Mouse (Mus musculus) A20 (cell line): Measurements from ENCODE around the gene Zic5.
A peak's percentile ranks its signal among the peaks of the same experiment; 100 is the strongest.
"Not testable (repeated sequence)": the region's sequence is repeated elsewhere in the genome, so short reads cannot be mapped to it uniquely, and the experiment has no call there.

ENCODE experiments used
- DNase-seq: peaks from one replicate; pipeline ENCODE4 v3.0.0-alpha.2; 2011; ENCODE audit warnings: low read depth, low spot score

The Zic5 gene

DNA sequence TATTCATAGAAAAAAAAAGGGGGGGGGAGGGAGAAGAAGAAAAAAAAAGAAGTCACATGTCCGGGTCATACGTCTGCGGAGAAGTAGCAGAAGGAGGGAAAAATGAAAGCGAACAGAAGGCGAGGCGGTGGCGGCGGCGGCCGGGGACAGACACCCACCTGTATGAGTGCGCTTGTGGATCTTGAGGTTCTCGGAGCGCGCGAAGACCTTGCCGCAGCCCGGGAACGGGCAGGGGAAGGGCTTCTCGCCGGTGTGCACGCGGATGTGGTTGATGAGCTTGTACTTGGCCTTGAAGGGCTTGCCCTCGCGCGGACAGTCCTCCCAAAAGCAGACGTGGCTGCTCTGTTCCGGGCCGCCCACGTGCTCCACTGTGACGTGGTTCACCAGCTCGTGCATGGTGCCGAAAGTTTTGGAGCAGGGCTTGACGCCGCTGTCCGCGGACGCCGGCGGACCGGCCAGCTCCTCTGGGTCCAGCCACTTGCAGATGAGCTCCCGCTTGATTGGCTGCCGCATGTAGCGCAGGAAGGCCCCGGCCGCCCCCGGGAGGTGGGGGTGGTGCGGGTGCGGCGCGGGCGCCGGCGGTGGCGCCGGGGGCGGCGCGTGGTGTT, 1.6 kb downstream of the Zic5 start:
- DNase-seq, result peak; percentile 87

- DNase-seq, result peak; percentile 87
Measured at GRCm38 (mm10) chr14:122463080-122463691, 2.3 kb downstream of the Zic5 start.

DNA sequence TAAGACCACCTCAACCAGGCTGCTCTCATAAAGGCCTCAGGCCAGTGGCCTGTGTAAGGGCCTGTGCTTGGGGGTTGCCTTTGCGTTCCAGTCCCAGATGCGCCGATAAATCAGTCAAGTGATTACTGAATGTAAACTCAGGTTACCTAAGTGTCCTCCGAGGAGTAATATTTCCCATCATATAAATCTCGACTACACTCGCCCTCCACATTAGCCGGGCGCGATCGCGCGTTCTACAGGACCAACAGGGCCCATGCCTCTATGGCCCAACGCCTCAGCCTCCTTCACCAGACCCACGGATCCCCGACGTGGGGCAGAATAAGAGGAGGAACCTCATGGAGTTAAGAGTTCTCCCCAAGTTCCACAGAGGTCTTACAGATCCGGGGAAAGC, 2.8 kb downstream of the Zic5 start:
- no peak for DNase-seq

GRCm38 (mm10) chr14:122461966-122462365, 3.5 kb downstream of the Zic5 start:
- peak; percentile 34 for DNase-seq

GRCm38 (mm10) chr14:122461500-122461899, 4.0 kb downstream of the Zic5 start:
- peak; percentile 32 for DNase-seq

GRCm38 (mm10) chr14:122460226-122460625, 5.3 kb downstream of the Zic5 start:
- no peak for DNase-seq

DNA sequence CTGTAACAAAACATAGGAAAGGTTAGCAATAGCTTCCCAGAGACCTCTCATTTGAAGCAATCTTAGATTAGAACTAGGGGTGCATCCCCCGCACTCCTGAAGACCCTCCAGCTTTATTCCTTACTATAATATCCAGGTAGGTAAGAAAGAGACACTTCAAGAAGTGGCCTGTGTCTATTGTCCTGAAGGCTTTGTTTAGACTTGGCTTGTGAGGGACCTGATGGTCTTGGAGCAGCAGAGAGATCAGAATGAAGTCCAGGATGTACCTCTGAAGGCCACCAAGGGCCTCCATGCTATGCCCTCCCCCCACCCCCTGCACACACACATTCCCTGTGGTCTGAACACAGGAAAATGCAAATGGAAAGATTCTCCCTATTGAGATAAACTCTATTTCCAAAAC, 5.7 kb downstream of the Zic5 start:
- no peak for DNase-seq

DNA sequence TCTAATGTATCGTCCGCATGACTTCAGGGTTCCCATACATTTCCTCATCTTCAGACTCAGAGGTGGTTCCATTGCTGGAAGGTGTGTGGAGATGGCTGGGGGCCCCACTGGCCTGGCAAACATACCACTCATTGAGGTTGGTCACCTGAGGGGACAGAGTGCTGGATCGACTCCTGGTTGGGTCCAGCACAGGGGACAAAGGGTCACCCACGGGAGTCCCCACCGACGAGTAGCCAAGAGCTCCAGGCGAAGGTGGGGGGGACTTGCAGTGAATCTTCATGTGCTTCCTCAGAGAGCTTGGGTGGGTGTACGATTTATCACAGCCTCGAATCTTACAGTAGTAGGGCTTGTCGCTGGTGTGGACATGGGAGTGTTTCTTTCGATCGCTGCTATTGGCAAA, 6.1 kb downstream of the Zic5 start:
- DNase-seq, result not testable (repeated sequence)

DNA sequence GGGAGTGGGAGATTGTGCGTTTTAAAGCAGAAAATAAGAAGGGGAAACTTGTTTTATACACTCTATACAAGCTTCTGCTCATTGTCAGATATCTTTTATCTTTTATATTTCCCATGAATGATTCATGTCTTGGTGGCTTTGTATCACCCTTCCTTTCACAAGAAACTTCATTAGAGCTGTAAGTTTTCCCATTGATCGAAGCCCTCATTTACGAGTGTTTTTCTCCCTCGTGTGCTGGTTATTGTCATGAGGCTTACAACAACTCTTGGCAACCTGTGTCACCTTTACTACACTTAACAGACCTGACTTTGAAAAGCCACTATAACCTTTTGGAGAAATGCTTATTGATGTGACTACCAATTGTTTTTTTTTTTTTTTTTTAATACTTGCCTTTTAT, 9.9 kb downstream of the Zic5 start:
- no peak for DNase-seq

GRCm38 (mm10) chr14:122454901-122455561, 10.4 kb downstream of the Zic5 start:
- DNase-seq, result no peak

DNA sequence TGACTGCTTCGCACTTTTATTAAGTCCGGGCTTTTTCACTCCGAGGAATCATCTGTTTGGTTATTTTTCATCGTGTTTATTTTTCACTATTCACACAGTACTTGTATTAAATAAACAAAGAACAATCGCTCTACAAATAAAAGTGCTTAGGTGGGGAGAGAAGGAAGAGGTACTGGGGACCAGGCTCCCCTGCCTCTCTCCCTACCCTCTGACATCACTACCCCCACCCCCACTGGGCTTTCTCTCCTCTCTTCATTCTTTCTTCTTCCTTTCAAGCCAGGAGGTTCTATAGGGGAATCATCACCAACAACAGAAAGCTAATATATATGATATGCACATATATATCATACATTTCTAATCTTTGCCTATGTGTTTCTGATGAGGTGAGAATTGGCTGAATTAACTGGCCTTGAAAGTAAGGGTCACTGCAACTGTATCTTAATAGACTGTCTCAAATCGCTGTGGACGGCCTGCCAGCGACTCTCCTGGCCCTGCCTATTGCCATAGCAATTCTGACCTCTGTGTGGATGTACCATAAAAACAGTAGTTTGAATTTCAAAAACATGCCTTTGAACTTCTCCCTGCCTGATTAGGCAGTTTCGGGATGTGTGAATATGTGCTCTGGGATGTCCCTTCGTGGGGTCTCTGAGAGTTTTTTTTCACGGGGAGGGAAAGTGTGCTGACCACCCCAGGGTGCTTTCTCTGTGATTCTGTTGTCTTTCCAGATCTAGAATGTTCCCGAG, 11.3 kb downstream of the Zic5 start:
- no peak for DNase-seq

GRCm38 (mm10) chr14:122453388-122453995, 12.0 kb downstream of the Zic5 start:
- DNase-seq, result no peak

DNA sequence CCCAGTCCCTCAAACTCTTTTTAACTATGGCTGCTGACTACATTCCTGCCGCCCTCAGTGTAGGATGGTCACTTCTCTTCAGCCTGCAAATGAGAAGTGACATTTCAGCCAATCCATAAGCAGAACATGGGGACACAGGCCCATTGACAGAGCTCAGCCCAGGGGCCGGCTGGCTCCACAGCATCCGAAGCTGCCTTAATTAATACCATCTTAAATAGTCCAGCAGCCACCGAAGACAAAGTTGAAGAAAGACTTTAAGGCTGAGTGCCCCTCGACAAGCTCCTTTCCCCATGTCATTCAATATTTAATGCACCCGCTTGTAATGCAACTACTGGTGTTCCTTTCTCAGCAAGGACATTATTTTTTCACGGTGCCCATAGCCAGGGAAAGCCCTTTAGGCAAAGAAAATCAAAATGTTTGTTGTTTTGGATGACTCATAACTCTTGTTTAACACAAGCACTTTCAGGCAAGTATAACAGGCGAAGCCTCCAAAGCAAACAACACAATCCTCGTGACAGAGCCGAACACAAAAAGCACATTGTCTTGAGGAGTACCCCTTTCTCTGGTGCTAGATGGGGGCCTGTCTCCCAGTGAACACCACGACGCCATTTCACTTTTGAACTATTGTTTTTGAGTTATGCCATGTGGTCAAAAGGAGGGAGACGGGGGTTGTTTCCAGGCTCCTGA, 12.6 kb downstream of the Zic5 start:
- no peak for DNase-seq

DNA sequence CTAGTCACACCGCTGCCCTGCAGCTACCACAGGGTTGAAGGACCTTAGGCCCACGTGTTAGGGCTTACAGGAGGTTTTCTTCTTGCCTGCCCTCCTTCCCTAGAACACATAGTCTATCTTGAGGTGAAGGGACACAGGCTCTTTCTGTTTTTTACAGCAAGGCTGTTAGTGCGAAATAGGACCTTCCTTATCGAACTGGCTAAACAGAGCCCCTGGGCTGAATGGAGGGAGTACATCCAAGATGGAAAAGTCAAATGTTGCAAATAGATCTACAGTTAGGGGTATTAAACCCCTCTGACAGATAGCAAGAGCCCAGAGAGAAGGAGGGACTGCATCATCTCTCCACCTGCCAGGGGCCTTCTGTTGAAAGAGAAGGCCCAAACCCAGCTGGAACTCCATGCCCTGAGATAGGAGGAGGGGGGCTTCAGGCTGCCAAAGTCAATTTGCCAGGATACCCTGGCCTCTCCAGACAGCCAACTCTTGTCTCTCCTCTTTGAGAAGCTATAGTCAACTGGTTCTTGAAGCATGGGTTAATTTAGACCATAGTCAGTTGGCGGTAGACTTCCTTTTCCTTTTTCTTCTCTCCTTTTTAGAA, 13.8 kb downstream of the Zic5 start:
- DNase-seq, result no peak

GRCm38 (mm10) chr14:122450496-122451382, 14.7 kb downstream of the Zic5 start, which contains the start of gene Gm5089:
Gm5089 (minus strand) TSS chr14:122451115.
- no peak for DNase-seq

DNA sequence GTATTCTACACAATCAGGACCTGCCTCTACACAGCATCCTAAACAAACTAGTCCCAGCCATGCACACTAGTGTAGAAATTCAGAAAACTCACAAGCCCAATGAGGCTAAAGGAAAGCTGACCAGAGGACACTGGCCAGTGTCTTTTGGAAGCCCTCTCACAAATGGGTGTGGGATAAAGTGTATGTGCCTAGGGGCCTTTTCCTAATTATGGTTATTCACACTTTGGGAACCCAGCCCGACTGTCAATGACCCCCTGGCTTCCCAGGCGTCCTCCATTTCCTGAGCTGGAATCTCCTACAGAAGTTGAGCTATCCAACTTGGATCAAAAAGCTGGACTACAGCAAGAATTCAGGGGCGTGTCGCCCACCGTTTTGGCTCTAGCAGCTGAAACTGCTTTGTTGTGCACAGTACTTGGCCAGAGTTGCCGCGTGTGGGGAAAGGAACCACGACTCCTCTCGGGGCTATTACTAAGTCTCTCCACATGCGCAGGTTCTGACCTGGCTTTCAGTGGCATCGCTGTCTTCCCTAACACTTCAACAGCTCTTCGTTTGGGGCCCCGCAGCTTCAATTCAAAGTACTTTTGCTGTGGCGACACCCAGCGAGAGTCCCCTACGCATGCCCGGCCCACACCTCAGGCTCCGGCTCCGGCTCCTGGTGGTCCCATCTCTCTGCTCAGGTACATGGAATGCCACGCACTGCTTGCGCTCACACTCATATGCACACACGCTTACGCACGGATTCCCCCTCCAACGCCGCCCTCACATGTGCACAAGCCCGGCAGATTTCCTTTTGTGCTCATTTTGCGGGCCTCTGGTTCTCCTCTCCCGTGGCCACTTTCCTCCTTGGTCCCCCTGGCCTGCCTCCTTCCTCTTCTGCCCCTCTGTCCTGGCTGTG, 15.6 kb downstream of the Zic5 start:
- DNase-seq, result no peak

GRCm38 (mm10) chr14:122436850-122437249, 28.6 kb downstream of the Zic5 start:
- no peak for DNase-seq

GRCm38 (mm10) chr14:122434039-122434438, 31.4 kb downstream of the Zic5 start:
- DNase-seq, result no peak

- DNase-seq, result no peak
Measured at GRCm38 (mm10) chr14:122432558-122432957, 32.9 kb downstream of the Zic5 start.
